Mouse (Mus musculus) kidney, adult 2 months (tissue): ENCODE data around the gene Pax6. TPM values are rescaled to one million over a fixed set of nuclear protein-coding genes. Genes with fewer than 3 reads are reported as not detected.

Experiments used
- DNase-seq: peaks from one replicate; pipeline ENCODE4 v3.0.0; 2021
- H3K27ac ChIP-seq: fragments of 200-500 bp; 2 replicates; pipeline ENCODE4 v1.5.1; 2012; ENCODE audit warnings: low read depth, low read length, control low read depth, inconsistent platforms; ENCODE audit not compliant: insufficient read depth
- H3K27me3 ChIP-seq: fragments of 200-500 bp; replicated peaks from 2 replicates; pipeline ENCODE4 v1.6.1; 2012; ENCODE audit warnings: mild to moderate bottlenecking, moderate library complexity, low read length, inconsistent platforms; ENCODE audit not compliant: control insufficient read depth, insufficient read depth
- H3K36me3 ChIP-seq: fragments of 200-500 bp; 2 replicates; pipeline ENCODE4 v1.6.1; 2012; ENCODE audit warnings: mild to moderate bottlenecking, moderate library complexity, low read length, inconsistent platforms; ENCODE audit not compliant: control insufficient read depth, insufficient read depth
- H3K4me1 ChIP-seq: fragments of 200-500 bp; 2 replicates; pipeline ENCODE4 v1.6.1; 2011; ENCODE audit warnings: low read length; ENCODE audit not compliant: control insufficient read depth, insufficient read depth
- H3K4me3 ChIP-seq: fragments of 200-500 bp; 2 replicates; pipeline ENCODE4 v1.5.1; 2011; ENCODE audit warnings: mild to moderate bottlenecking, low read depth, low read length, control low read depth; ENCODE audit not compliant: insufficient read depth
- CTCF ChIP-seq: fragments of 200-500 bp; conservative IDR thresholded peaks from 2 replicates; pipeline ENCODE4 v1.5.1; 2011; ENCODE audit warnings: low read depth, mild to moderate bottlenecking, control low read depth, low read length, moderate library complexity, mixed read lengths; ENCODE audit not compliant: insufficient read depth, insufficient read length
- POLR2A ChIP-seq: fragments of 200-500 bp; IDR thresholded peaks from one replicate; pipeline ENCODE4 v1.6.1; 2011; ENCODE audit warnings: low read depth, low read length, control low read depth
- WGBS: fragments of 180-500 bp; shearing (Covaris S2); methylation state at CpG from one replicate; pipeline ENCODE4 v1.1.7; 2018; 5-methylcytosine and 5-hydroxymethylcytosine counted together
- polyA plus RNA-seq: library from polyadenylated mRNA; depleted of rRNA; stranded (reverse); fragments of >200 nt; gene quantifications from 2 replicates; pipeline ENCODE4 v1.2.3, GENCODE M21; 2012

The Pax6 gene
- polyA plus RNA-seq, 1 experiment, result not detected

GRCm38 (mm10) chr2:105666763-105667625, 1.7 kb upstream of the Pax6 start:
- 5% methylated on average over 41 of the region's 41 CpGs for WGBS
- H3K4me3 ChIP-seq, result no peak overlapping the region
- no peak for DNase-seq
- peaks cover 12% of the 10 kb centered on the region for H3K27me3 ChIP-seq
- H3K4me1 ChIP-seq, result no peaks in the 10 kb centered on the region
- TF ChIP-seq CTCF, result no peak
- TF ChIP-seq POLR2A, result no peak
- H3K27ac ChIP-seq, result no peak overlapping the region
- no peaks in the 10 kb centered on the region for H3K36me3 ChIP-seq

- WGBS, result under 1% methylated on average over 11 of the region's 11 CpGs
- Histone ChIP-seq H3K4me3 (no peak overlapping the region), H3K27ac (no peak overlapping the region), H3K4me1 (no peaks in the 10 kb centered on the region), H3K36me3 (no peaks in the 10 kb centered on the region), H3K27me3 (peaks cover 11% of the 10 kb centered on the region)
- DNase-seq, result no peak
- TF ChIP-seq CTCF (no peak), POLR2A (no peak)
Measured at GRCm38 (mm10) chr2:105667626-105667950, 1.1 kb upstream of the Pax6 start.

- peaks cover 4% of the 10 kb centered on the region; the same call in 1 of the 2 replicates for H3K4me1 ChIP-seq
- H3K27ac ChIP-seq, result no peak overlapping the region
- H3K27me3 ChIP-seq, result peaks cover 11% of the 10 kb centered on the region
- WGBS, result 3% methylated on average over 35 of the region's 35 CpGs
- no peak for TF ChIP-seq CTCF
- no peak for TF ChIP-seq POLR2A
- no peak for DNase-seq
- H3K4me3 ChIP-seq, result no peak overlapping the region
- no peaks in the 10 kb centered on the region for H3K36me3 ChIP-seq
Measured at GRCm38 (mm10) chr2:105669371-105669861, 716 bp downstream of the Pax6 start.

DNA sequence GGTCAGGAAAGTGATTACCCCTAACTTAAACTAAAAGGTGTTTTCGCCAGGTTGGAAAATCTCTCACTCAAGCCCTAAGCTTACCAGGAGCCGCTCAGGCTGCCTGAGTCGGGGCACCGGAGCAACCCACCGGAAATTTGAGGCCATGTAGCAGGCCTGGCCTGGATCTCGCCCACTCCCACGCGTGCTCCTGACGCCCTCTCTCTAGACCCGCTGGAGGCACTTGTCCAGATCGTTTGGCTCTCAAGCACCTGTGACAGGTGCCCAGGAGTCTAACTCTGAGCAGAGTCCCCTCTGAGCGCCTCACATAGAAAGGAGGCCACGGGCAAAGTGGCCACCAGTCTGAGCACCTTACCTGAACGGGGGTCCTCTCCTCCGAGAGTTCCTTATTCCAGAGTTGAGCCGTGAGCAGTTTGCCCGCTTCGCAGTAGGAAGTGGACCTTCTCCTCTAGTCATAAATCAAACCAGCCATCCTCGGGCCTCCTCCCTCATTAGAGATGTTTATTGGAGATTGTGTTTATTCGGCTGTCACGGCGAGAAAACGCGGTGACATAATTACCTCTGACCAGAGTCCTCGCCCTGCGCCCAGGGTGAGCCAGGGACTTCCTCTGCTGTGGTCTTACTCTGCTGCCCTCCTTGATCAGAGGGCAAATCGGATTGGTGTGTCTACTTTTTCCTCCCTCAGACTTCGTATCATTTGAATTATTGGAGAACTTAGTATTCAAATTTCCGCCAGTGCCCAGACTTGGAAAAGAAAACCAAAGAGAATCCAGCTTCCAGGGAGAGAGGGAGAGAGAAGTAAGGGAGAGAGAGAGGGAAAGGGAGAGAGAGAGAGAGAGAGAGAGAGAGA, 1.4 kb downstream of the Pax6 start:
- Histone ChIP-seq H3K27ac (no peak overlapping the region), H3K36me3 (no peaks in the 10 kb centered on the region), H3K4me3 (no peak overlapping the region), H3K27me3 (peaks cover 13% of the 10 kb centered on the region), H3K4me1 (peaks cover 4% of the 10 kb centered on the region; the same call in 1 of the 2 replicates)
- WGBS, result 4% methylated on average over 29 of the region's 29 CpGs
- TF ChIP-seq CTCF (no peak), POLR2A (no peak)
- no peak for DNase-seq

- WGBS, result 8% methylated on average over 6 of the region's 6 CpGs
- peaks cover 4% of the 10 kb centered on the region; the same call in 1 of the 2 replicates for H3K4me1 ChIP-seq
- no peaks in the 10 kb centered on the region for H3K36me3 ChIP-seq
- peaks cover 13% of the 10 kb centered on the region for H3K27me3 ChIP-seq
- no peak overlapping the region for H3K4me3 ChIP-seq
- H3K27ac ChIP-seq, result no peak overlapping the region
- no peak for DNase-seq
- TF ChIP-seq POLR2A, result no peak
- no peak for TF ChIP-seq CTCF
Measured at GRCm38 (mm10) chr2:105670731-105671095, 2.0 kb downstream of the Pax6 start.

GRCm38 (mm10) chr2:105671116-105671797, 2.6 kb downstream of the Pax6 start:
- Histone ChIP-seq H3K27me3 (peaks cover 15% of the 10 kb centered on the region), H3K36me3 (no peaks in the 10 kb centered on the region), H3K4me1 (peaks cover 4% of the 10 kb centered on the region; the same call in 1 of the 2 replicates), H3K27ac (no peak overlapping the region), H3K4me3 (no peak overlapping the region)
- TF ChIP-seq CTCF (no peak), POLR2A (no peak)
- WGBS, result 10% methylated on average over 9 of the region's 9 CpGs
- DNase-seq, result no peak
